Mouse (Mus musculus): ENCODE measurements at regions not wholly inside any gene's neighbourhood (a gene's known extent, or its start where the extent isn't known, plus 50 kb on each side); places are given as distances from the start of the nearest gene placed in this dataset.

DNA sequence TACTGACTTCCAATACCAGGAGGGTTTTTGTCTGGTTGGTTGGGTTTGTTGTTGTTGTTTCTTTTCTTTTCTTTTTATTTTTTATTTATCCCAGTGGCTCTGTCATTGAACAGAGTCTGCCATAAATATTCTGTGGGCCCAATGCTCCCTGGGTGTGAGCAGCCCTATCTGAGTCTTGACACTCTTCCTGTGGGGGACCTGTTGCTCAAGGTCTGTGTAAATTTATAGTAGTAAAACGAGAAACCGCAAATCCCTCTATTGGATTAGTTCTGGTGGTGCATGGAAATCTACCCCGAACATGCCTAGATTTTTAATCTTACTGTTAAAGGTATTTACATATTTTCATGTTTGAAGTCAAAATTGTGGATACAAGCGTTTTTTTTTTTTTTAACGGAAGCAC, 395.2 kb downstream of the Atp23 start:
- TF ChIP-seq GATA1 (IDR thresholded peaks at IDR 0.05; ENCODE audit: borderline replicate concordance, low read length) (no peak), FLI1 (IDR thresholded peaks at IDR 0.05; ENCODE audit: low read length) (no peak)

All from megakaryocyte, embryonic 14.5 days (primary cell).